Mouse (Mus musculus) fat pad, adult 2 months (tissue): ENCODE results near the gene Olfr465-ps1.

Experiments used
- DNase-seq: peaks from one replicate; pipeline ENCODE4 v3.0.0-alpha.2; 2011; ENCODE audit warnings: low read depth, low spot score; ENCODE audit errors: extremely low read depth

The Olfr465-ps1 gene

DNA sequence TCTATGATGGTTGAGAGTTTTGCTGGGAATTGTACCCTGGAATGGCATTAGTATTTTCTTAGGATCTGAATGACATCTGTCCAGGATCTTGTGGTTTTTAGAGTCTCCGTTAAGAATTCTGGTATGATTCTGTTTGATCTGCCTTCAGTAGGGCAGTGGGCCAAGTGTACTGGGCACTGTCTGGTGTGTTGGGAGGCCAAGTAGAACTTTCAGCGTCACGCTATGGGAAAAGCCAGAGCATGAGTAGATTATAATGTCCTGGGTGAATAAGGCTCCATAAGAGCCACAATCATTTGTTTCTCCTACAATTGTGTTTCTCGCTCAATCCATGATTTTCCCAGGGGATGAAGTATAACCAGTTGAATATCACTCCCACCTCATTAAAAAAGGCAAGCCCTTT, at the start of gene Olfr465-ps1:
TSS of gene Olfr465-ps1 (plus strand) at position 301 of the 400 bp plus-strand sequence.
- no peak for DNase-seq

DNA sequence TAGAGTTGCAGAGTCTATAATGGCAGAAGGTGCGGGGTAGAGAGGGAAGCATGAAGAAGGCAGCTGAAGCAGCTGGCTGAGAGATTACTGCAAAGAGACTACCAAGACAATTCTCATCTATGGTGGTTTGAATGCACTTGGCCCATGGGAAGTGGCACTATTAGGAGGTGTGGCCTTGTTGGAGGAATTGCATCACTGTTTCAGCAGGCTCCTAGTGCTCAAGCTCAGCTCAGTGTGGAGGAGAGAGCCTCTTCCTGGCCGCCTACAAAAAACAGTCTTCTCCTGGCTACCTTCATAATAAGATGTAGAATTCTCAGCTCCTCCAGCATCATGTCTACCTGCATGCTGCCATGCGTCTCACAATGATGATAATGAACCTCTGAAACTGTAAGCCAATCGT, 42.0 kb upstream of the Olfr465-ps1 start:
- DNase-seq: no peak

DNA sequence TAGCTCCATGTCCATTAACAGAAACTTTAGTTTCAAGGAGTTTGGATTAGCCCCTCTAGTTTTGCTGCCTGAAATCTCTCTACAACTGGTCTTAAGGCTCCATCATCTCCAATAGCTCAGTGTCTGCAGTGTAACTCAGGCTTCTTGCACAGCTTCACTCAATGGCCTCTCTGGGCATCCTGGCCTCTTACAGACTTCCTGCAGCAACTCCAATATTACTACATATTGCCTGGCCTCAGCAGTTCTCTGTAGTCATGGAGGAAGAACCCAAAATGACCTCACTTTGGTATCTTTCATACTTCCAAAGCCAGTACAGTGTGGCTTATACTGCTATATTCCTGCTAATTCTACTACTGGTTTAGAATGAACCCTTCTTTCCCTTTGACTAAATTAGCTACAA, 40.9 kb upstream of the Olfr465-ps1 start:
- DNase-seq: no peak

DNA sequence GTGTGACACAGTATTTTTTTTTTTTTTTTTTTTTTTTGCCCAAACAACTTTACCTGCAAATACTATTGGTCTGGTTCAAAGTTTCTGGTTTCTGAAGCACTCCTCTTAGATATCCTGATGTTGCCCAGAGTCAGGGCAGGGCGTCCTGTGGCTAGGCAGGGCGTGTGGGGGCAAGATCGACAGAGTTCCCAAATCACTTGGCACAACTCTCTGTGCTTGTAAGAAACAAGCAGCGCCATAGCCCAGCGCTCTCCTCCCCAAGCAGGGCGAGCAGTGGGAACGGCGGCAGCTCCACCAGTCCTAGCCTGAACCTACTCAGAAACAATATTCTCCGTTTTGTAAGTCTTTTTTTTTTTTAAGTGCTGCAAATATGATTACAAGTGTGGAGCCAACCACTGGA, 37.2 kb upstream of the Olfr465-ps1 start:
- DNase-seq: peak; percentile 10

DNA sequence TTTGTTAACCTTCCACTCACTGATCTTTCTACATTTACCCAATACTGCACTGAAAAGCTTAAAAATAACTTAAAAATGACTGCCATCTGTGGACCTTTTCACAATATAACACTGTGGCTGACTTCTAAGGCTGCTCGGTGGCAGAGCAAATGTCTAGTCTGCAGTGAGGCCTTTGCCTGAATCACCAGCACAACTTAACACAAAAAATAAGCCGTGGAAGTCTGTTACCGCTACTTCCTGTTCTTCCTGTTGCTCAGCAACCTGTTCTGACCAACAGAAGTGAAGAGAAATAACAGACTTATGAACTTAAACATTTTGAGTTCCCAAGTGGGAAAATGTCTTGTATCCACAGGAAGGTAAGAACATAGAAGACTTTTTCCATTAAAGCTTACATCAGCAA, 36.7 kb upstream of the Olfr465-ps1 start:
- no peak for DNase-seq

DNA sequence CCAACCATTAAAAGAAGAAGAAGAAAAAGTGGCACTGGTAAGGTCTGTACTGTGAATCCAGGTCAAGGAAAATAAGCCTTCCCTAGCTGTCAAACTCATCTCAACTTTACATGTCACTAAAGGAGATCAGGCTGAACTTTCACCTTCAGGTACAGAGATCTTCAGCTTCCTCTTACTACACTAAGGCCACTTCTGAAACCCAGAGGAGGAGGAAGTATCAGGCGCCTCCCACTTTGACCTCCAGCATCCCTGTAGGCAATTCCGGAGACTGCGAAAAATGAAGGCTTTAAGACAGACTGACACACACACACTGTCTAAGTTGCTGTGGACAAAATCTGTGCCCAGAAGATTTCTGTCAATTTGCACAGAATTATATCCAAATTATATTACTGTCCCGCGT, 25.9 kb upstream of the Olfr465-ps1 start:
- no peak for DNase-seq

DNA sequence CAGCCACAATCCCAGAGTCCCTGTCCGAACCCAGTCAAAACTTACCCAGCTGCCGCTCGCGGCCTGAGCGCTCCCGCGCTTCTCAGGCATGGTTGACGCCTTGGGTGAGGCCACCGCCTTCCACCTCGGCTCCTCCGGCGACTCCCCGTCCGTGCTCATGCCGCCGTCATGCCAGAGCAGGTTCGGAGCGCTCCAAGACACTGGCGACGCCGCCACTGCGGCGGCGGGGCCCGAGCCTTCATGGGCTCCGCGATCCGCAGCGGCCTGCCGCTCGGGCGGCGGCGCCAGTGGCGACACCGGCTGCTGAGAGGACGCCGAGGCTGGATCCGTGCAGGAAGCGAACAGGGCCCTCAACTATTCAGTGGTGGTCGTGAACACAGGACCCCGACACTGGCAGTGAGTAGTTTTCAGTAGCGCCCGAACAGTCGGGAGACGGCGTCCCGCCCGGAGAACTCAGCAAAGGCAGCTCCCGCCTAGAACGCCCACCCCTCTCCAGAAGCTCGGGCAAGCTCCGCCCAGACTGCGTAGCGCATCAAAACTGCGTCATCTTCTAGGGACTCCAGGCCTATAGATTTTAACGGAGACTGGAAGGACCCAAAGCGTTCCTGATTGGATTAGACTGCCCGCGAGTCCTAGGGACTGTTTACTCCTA, 25.3 kb upstream of the Olfr465-ps1 start, which contains the start of gene Mfsd14b:
TSS of gene Mfsd14b (minus strand) at position 517 of the 652 bp plus-strand sequence.
- peak; percentile 75 for DNase-seq

DNA sequence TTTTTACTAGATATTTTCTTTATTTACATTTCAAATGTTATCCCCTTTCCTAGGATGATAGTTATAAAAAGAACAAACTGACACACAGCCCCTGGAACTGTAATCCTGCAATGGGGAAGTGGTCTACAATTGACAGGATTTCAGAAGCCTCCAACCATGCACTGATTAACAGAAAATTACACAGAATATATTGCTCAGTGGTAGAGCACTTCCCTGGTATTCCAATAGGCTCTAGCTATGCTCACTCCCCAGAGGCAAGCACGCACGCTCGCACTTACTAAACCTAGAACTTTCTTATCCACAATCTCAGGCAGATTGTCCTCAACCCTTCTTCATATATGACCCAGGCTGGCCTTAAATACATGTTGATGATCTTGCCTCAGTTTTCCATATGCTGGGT, 24.6 kb upstream of the Olfr465-ps1 start:
- DNase-seq: no peak

DNA sequence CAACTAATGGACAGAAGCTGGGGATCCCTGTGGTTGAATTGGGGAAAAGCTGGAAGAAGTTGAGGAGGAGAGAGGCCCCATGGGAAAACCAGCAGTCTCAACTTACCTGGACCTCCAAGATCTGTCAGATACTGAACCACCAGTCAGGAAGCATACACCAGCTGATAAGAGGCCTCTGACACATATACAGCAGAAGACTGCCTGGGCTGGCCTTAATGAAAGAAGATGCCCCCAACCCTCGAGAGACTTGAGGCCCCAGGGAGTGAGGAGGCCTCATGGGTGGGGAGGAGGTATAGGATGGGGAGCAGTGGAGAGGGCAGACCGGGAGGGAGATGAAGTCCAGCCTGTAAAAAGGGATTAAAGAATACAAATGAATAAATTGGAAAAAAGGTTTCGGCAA, 16.9 kb upstream of the Olfr465-ps1 start:
- DNase-seq: no peak

DNA sequence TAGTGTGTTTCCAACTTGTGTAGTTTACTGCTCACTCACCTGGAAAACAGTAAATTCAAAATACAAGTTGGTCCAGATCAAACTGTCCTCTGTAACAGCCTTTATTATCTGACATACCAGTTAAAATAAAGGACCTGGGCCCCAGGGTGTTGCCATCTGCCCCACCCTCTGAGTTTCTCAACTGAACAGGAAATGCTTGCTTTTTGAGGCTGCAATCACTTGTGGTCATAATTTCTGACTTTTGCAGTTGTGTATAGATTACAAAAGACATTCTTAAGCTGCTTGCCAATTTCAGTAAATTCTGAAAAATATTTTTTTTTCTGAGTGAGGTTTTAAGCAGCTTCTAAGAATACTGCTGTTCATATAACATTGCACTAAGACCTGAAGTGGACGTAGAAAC, 15.8 kb upstream of the Olfr465-ps1 start:
- no peak for DNase-seq

DNA sequence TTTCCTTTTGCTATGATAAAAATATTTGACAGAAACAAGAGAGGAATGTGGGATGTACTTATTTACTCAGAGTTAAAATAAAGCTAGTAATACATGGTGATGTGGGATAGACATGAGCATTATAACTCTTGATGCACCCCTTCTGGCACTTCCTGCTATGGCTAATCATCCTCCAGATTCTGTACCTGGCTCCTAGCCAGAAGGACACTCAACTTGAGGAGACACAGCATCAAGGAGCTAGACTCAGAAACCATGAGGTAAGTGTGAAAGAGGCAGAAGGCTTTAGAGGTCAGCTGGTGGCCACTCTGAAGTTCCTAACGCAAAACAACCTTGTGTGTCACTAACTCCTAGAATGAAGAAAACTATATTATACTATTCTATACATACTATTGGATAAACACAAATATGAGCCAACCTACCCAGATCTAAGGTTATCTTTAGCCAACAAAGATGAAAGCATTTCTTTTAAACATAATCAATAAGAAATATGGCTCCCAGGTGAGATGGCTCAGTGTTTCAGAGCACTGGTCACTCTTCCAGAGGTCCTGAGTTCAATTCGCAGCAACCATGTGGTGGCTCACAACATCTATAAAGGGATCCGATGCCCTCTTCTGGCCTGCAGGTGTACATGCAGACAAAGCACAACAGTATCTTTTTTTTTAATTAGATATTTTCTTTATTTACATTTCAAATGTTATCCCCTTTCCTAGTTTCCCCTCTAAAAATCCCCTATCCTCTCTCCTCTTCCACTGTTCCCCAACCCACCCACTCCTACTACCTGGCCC, 10.6 kb upstream of the Olfr465-ps1 start:
- no peak for DNase-seq

DNA sequence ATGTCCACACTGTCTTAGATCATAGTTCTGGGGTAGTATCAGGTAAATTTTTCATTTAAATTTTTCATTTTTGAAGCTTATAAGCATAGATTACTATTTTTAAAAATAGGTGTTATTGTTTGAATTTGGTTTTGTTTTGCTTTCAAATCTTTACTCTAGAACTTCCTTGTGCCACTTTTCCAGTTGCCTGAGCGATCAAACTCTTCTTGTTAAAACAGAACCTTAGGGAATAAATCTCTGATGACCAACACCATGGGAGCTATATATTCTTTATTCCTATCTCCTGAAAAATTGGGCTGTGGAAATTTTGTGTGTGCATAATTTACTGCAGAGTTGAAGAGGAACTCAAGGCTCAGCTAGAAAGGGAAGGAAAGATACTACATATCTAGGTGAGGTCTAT, 12.1 kb downstream of the Olfr465-ps1 start, which contains the start of gene Olfr466:
TSS of gene Olfr466 (plus strand) at position 301 of the 400 bp plus-strand sequence.
- no peak for DNase-seq

DNA sequence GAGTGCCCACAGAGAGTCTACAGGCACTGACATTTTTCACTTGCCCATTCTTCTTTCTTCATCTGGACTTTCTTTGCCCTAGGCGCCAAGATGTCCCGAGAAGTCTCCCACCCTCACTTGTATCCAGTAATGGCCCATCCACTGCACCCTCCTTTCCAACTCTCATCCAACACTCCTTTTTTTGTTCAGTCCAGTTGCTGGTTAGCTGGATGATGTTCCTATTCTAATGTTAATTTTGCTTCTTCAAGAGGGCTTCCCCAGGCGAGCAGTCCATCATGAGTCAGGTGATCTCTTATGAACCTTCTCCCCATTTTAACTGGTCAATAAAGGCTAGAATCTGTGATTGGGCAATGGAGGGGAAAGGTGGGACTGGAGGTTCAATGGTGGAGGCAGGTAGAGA, 36.2 kb downstream of the Olfr465-ps1 start:
- DNase-seq: no peak

DNA sequence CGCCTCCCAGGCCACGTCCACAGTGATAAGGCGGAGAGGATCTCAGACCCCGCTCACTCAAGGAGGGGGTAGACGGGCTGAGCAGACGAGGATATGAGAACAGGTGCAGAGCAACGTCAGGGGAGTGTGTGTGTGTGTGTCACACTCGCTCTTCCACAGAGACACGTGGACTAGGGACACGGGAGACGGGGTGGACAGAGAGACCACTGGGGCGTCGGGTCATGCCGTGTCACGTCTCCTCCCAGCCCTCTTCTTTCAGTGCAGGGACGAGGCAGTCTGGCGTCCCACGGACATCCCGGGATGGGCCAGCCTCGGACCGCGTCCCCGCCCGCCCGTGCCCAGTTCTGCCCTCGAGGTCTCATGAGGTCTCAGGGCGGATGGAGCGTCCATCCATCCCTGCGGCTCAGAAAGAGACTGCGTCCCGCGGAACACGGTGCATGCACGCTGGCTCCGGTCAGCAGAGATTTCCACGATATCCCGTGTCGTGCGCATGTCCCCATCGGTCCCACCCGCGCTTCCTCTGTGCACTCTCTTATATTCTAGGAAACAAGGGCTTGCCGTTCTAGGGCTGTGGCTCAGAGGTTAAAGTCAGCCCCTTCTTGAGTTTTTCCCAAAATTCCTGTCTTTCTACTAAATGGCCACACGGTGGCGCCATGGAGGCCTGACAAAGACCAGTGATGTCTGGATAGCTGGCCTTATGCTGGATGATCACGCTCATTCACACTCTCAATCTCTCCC, 38.0 kb downstream of the Olfr465-ps1 start:
- no peak for DNase-seq

DNA sequence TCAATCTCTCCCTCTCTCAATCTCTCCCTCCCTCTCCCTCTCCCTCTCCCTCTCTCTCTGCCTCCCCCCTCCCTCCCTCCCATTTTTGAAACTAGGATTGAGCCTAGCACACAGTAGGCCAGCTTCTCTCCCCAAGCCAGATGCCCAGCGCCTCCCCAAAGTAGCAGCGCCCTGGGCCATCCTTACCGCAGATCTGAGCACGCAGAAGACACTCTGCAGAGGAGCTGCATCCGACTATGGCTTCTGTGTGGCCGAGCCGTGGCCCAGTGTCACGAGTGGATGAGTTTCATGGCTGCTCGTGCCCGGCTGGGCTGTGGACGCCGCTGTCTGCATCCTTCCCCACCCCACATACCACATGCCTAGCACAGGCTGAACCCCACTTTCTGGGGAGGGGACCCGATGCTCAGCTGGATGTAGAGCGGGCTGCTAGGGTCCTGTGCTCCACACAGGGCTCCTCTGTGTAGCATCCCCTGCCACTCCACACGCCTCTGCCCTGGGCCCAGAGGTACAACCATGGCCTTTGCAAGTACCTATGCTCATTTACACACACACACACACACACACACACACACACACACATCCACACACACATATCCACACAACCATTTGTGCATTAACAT, 38.7 kb downstream of the Olfr465-ps1 start:
- DNase-seq: no peak
